Mouse (Mus musculus) hindbrain, embryonic 11.5 days (tissue): ENCODE measurements around the gene Dnal1. TPM values are rescaled to one million over a fixed set of nuclear protein-coding genes. Genes with fewer than 3 reads are reported as not detected.

Source experiments
- ATAC-seq: fragments of 200-750 bp; cut with Nextera tagmentation; 2 replicates; pipeline ENCODE4 v1.8.0; 2017; ENCODE audit warnings: mild to moderate bottlenecking, moderate TSS enrichment, moderate library complexity; ENCODE audit not compliant: low FRiP score
- DNase-seq: peaks from one replicate; pipeline ENCODE4 v3.0.0-alpha.2; 2015; ENCODE audit warnings: low spot score
- H3K27ac ChIP-seq: fragments of 300-500 bp; sonication (generic); 2 replicates; pipeline ENCODE4 v1.5.1; 2014; ENCODE audit warnings: mild to moderate bottlenecking, low read depth, low read length
- H3K27me3 ChIP-seq: fragments of 300-500 bp; sonication (generic); 2 replicates; pipeline ENCODE4 v1.6.1; 2014; ENCODE audit warnings: mild to moderate bottlenecking, low read length, moderate library complexity, mixed read lengths; ENCODE audit not compliant: control insufficient read depth, insufficient read depth
- H3K36me3 ChIP-seq: fragments of 300-500 bp; sonication (generic); 2 replicates; pipeline ENCODE4 v1.6.1; 2014; ENCODE audit warnings: mild to moderate bottlenecking, low read length, moderate library complexity, mixed read lengths; ENCODE audit not compliant: control insufficient read depth, insufficient read depth
- H3K4me1 ChIP-seq: fragments of 300-500 bp; sonication (generic); replicated peaks from 2 replicates; pipeline ENCODE4 v1.6.1; 2014; ENCODE audit warnings: low read length, mixed read lengths; ENCODE audit not compliant: control insufficient read depth, insufficient read depth
- H3K4me2 ChIP-seq: fragments of 300-500 bp; sonication (generic); replicated peaks from 2 replicates; pipeline ENCODE4 v1.6.1; 2014; ENCODE audit warnings: mild to moderate bottlenecking, low read depth, low read length
- H3K4me3 ChIP-seq: fragments of 300-500 bp; sonication (generic); 2 replicates; pipeline ENCODE4 v1.5.1; 2014; ENCODE audit warnings: low read depth, low read length
- H3K9ac ChIP-seq: fragments of 300-500 bp; sonication (generic); 2 replicates; pipeline ENCODE4 v1.6.1; 2014; ENCODE audit warnings: low read depth, low read length
- H3K9me3 ChIP-seq: fragments of 300-500 bp; sonication (generic); 2 replicates; pipeline ENCODE4 v1.6.1; 2016; ENCODE audit warnings: low read length; ENCODE audit not compliant: control insufficient read depth
- WGBS: fragments of 180-500 bp; shearing (Covaris S2); extraction: QIAGEN DNeasy Blood & Tissue Kit; methylation state at CpG from one replicate; pipeline ENCODE4 v1.1.7; 2014; 5-methylcytosine and 5-hydroxymethylcytosine counted together
- polyA plus RNA-seq: library from polyadenylated mRNA; unstranded; fragments of >200 nt; fragmentation: Nextera tagmentation; extraction: Ambion mirVana; gene quantifications from 2 replicates; pipeline ENCODE4 v1.2.1, GENCODE M21; 2014

Dnal1 gene
- polyA plus RNA-seq, 1 experiment from 2014 or later: 6.3 TPM

GRCm38 (mm10) chr12:84137131-84137530 is 23.0 kb downstream of the Dnal1 start:
- Histone ChIP-seq H3K4me2 (no peak overlapping the region), H3K4me1 (no peaks in the 10 kb centered on the region), H3K36me3 (no peaks in the 10 kb centered on the region), H3K4me3 (no peak overlapping the region), H3K27me3 (no peaks in the 10 kb centered on the region), H3K27ac (no peak overlapping the region), H3K9me3 (no peaks in the 10 kb centered on the region), H3K9ac (no peak overlapping the region)
- no peak for DNase-seq
- no peak for ATAC-seq
- 91% methylated on average over 7 of the region's 7 CpGs for WGBS

GRCm38 (mm10) chr12:84140135-84140534 is 26.0 kb downstream of the Dnal1 start:
- WGBS: 71% methylated on average over 4 of the region's 4 CpGs
- Histone ChIP-seq H3K9me3 (no peaks in the 10 kb centered on the region), H3K27me3 (no peaks in the 10 kb centered on the region), H3K4me1 (no peaks in the 10 kb centered on the region; the same call in 1 of the 2 replicates), H3K36me3 (no peaks in the 10 kb centered on the region), H3K9ac (no peak overlapping the region), H3K4me2 (no peak overlapping the region), H3K4me3 (no peak overlapping the region), H3K27ac (no peak overlapping the region)
- ATAC-seq (no peak), DNase-seq (no peak)

GRCm38 (mm10) chr12:84141271-84141670 is 27.1 kb downstream of the Dnal1 start:
- no peak for ATAC-seq
- H3K9me3 ChIP-seq: no peaks in the 10 kb centered on the region
- H3K27ac ChIP-seq: no peak overlapping the region

GRCm38 (mm10) chr12:84142281-84143050 is 28.3 kb downstream of the Dnal1 start:
- H3K4me1 ChIP-seq: no peaks in the 10 kb centered on the region; the same call in 1 of the 2 replicates
- DNase-seq: peak; percentile 44
- no peak overlapping the region for H3K9ac ChIP-seq
- H3K36me3 ChIP-seq: no peaks in the 10 kb centered on the region
- no peaks in the 10 kb centered on the region for H3K9me3 ChIP-seq
- no peaks in the 10 kb centered on the region for H3K27me3 ChIP-seq
- WGBS: 41% methylated on average over 14 of the region's 14 CpGs
- ATAC-seq: no peak
- no peak overlapping the region for H3K4me2 ChIP-seq
- H3K4me3 ChIP-seq: no peak overlapping the region
- H3K27ac ChIP-seq: no peak overlapping the region

More at GRCm38 (mm10) chr12:84141271-84141670, 27.1 kb downstream of the Dnal1 start:
- no peak overlapping the region for H3K9ac ChIP-seq
- no peaks in the 10 kb centered on the region for H3K27me3 ChIP-seq
- no peak overlapping the region for H3K4me2 ChIP-seq
- no peaks in the 10 kb centered on the region; the same call in 1 of the 2 replicates for H3K4me1 ChIP-seq
- no peak for DNase-seq
- WGBS: 90% methylated on average over 4 of the region's 4 CpGs
- H3K36me3 ChIP-seq: no peaks in the 10 kb centered on the region
- no peak overlapping the region for H3K4me3 ChIP-seq

- H3K4me2 ChIP-seq: peak within 1 kb of the TSS; percentile 56
- H3K9ac ChIP-seq: peak within 1 kb of the TSS; percentile 49
- peak within 1 kb of the TSS; percentile 78 for H3K27ac ChIP-seq
- ATAC-seq (peak; percentile 93), DNase-seq (peak; percentile 94)
- H3K4me3 ChIP-seq: peak within 1 kb of the TSS; percentile 52
- WGBS: under 1% methylated on average over 47 of the region's 50 CpGs
- H3K27me3 ChIP-seq: no peaks in the 10 kb centered on the region
- H3K4me1 ChIP-seq: peaks cover 9% of the 10 kb centered on the region
- H3K9me3 ChIP-seq: no peaks in the 10 kb centered on the region
- no peaks in the 10 kb centered on the region for H3K36me3 ChIP-seq
Observed at GRCm38 (mm10) chr12:84147954-84148621, 33.9 kb downstream of the Dnal1 start, which contains the start of gene Pnma1. Gene Pnma1 (minus strand): TSS chr12:84148489.

GRCm38 (mm10) chr12:84148622-84149012 is 34.5 kb downstream of the Dnal1 start:
- Histone ChIP-seq H3K9me3 (no peaks in the 10 kb centered on the region), H3K9ac (peak overlapping the region; percentile 49), H3K4me2 (peak overlapping the region; percentile 56), H3K4me1 (peaks cover 9% of the 10 kb centered on the region), H3K4me3 (peak overlapping the region; percentile 52), H3K27me3 (no peaks in the 10 kb centered on the region), H3K27ac (0 out of 2 replicates have a peak overlapping the region, but pooled peaks have one; percentile 51), H3K36me3 (no peaks in the 10 kb centered on the region)
- ATAC-seq (peak; percentile 31), DNase-seq (no peak)
- 12% methylated on average over 10 of the region's 10 CpGs for WGBS

- Histone ChIP-seq H3K4me2 (no peak overlapping the region), H3K9me3 (no peaks in the 10 kb centered on the region), H3K9ac (0 out of 2 replicates have a peak overlapping the region, but pooled peaks have one; percentile 17), H3K4me1 (peaks cover 9% of the 10 kb centered on the region), H3K36me3 (peaks cover 3% of the 10 kb centered on the region; the same call in 1 of the 2 replicates), H3K4me3 (no peak overlapping the region; the same call in 1 of the 2 replicates), H3K27ac (no peak overlapping the region), H3K27me3 (no peaks in the 10 kb centered on the region)
- WGBS: 55% methylated on average over 15 of the region's 15 CpGs
- ATAC-seq: no peak
- DNase-seq: peak; percentile 41
Observed at GRCm38 (mm10) chr12:84149971-84150370, 35.8 kb downstream of the Dnal1 start.

GRCm38 (mm10) chr12:84150976-84151375 is 36.8 kb downstream of the Dnal1 start:
- no peak overlapping the region for H3K27ac ChIP-seq
- DNase-seq (no peak), ATAC-seq (no peak)
- no peak overlapping the region for H3K9ac ChIP-seq
- H3K4me2 ChIP-seq: no peak overlapping the region
- peaks cover 3% of the 10 kb centered on the region; the same call in 1 of the 2 replicates for H3K36me3 ChIP-seq
- no peak overlapping the region for H3K4me3 ChIP-seq
- WGBS: 76% methylated on average over 6 of the region's 6 CpGs
- H3K9me3 ChIP-seq: no peaks in the 10 kb centered on the region
- H3K4me1 ChIP-seq: peaks cover 9% of the 10 kb centered on the region
- H3K27me3 ChIP-seq: no peaks in the 10 kb centered on the region
